Mouse (Mus musculus): Measurements from ENCODE around the gene Pla2g4e. TPM values are rescaled to one million over a fixed set of nuclear protein-coding genes. Genes with fewer than 3 reads are reported as not detected.
A peak's percentile ranks its signal among the peaks of the same experiment; 100 is the strongest.
"Not testable (repeated sequence)": the region's sequence is repeated elsewhere in the genome, so short reads cannot be mapped to it uniquely, and the experiment has no call there.

The Pla2g4e gene
- total RNA-seq, 2 experiments from 2014 or later = 27.3 to 30.2 TPM

- DNase-seq (ENCODE audit: low spot score in 2 of 2) = peak in 1 of 2 experiments; percentile 16
- intact Hi-C loops (cut with DNase I) = no loop called here
Observed at GRCm38 (mm10) chr2:120242791-120243467, 2.2 kb downstream of the Pla2g4e start.

- intact Hi-C loops (cut with DNase I); DNase-seq (ENCODE audit: low spot score in 2 of 2): not testable (repeated sequence)
Observed at GRCm38 (mm10) chr2:120238733-120239132, 6.4 kb downstream of the Pla2g4e start.

GRCm38 (mm10) chr2:120237784-120238183 is 7.4 kb downstream of the Pla2g4e start:
- intact Hi-C loops (cut with DNase I) = no loop called here
- DNase-seq (ENCODE audit: low spot score in 2 of 2) = no peak

GRCm38 (mm10) chr2:120235947-120236640 is 9.0 kb downstream of the Pla2g4e start:
- no peak for DNase-seq (ENCODE audit: low spot score in 2 of 2)
- intact Hi-C loops (cut with DNase I) = no loop called here

GRCm38 (mm10) chr2:120235381-120235780 is 9.8 kb downstream of the Pla2g4e start:
- intact Hi-C loops (cut with DNase I) = no loop called here
- DNase-seq (ENCODE audit: low spot score in 2 of 2) = no peak

- intact Hi-C loops (cut with DNase I) = no loop called here
Observed at GRCm38 (mm10) chr2:120231642-120232041, 13.5 kb downstream of the Pla2g4e start.

GRCm38 (mm10) chr2:120214600-120214999 is 30.5 kb downstream of the Pla2g4e start:
- intact Hi-C loops (cut with DNase I) = no loop called here
- no peak for DNase-seq (ENCODE audit: low spot score in 2 of 2)

More at GRCm38 (mm10) chr2:120231642-120232041, 13.5 kb downstream of the Pla2g4e start:
- no peak for DNase-seq (ENCODE audit: low spot score in 2 of 2)

- intact Hi-C loops (cut with DNase I) = no loop called here
- DNase-seq (ENCODE audit: low spot score in 2 of 2) = no peak
Observed at GRCm38 (mm10) chr2:120211448-120211847, 33.7 kb downstream of the Pla2g4e start.

- no peak for DNase-seq (ENCODE audit: low spot score in 2 of 2)
- intact Hi-C loops (cut with DNase I) = no loop called here
Observed at GRCm38 (mm10) chr2:120207926-120208325, 37.2 kb downstream of the Pla2g4e start.

- DNase-seq (ENCODE audit: low spot score in 2 of 2) = no peak
- intact Hi-C loops (cut with DNase I) = no loop called here
Observed at GRCm38 (mm10) chr2:120207028-120207427, 38.1 kb downstream of the Pla2g4e start.

GRCm38 (mm10) chr2:120203742-120204141 is 41.4 kb downstream of the Pla2g4e start:
- intact Hi-C loops (cut with DNase I) = no loop called here
- DNase-seq (ENCODE audit: low spot score in 2 of 2) = no peak

- intact Hi-C loops (cut with DNase I) = no loop called here
- peak in 1 of 2 experiments; percentile 10 for DNase-seq (ENCODE audit: low spot score in 2 of 2)
Observed at GRCm38 (mm10) chr2:120200077-120200476, 45.1 kb downstream of the Pla2g4e start.

- DNase-seq (ENCODE audit: low spot score in 2 of 2) = no peak
- intact Hi-C loops (cut with DNase I) = no loop called here
Observed at GRCm38 (mm10) chr2:120188174-120188573, 57.0 kb downstream of the Pla2g4e start.

GRCm38 (mm10) chr2:120187583-120187982 is 57.6 kb downstream of the Pla2g4e start:
- intact Hi-C loops (cut with DNase I) = no loop called here
- DNase-seq (ENCODE audit: low spot score in 2 of 2) = no peak

- intact Hi-C loops (cut with DNase I) = no loop called here
- no peak for DNase-seq (ENCODE audit: low spot score in 2 of 2)
Observed at GRCm38 (mm10) chr2:120185527-120186276, 59.4 kb downstream of the Pla2g4e start.

GRCm38 (mm10) chr2:120178936-120179335 is 66.2 kb downstream of the Pla2g4e start:
- intact Hi-C loops (cut with DNase I) = no loop called here

GRCm38 (mm10) chr2:120173718-120174117 is 71.4 kb downstream of the Pla2g4e start:
- intact Hi-C loops (cut with DNase I) = loop anchor here (5.0 kb wide), 2 partner anchors 94 to 109 kb away; no protein-coding TSS in a partner anchor
- DNase-seq (ENCODE audit: low spot score in 2 of 2) = peak; percentile 46 to 68

More at GRCm38 (mm10) chr2:120178936-120179335, 66.2 kb downstream of the Pla2g4e start:
- no peak for DNase-seq (ENCODE audit: low spot score in 2 of 2)

GRCm38 (mm10) chr2:120171362-120171761 is 73.8 kb downstream of the Pla2g4e start:
- intact Hi-C loops (cut with DNase I) = loop anchor here (2.0 to 5.0 kb wide), 3 partner anchors 83 to 111 kb away; no protein-coding TSS in a partner anchor
- DNase-seq (ENCODE audit: low spot score in 2 of 2) = no peak

GRCm38 (mm10) chr2:120170726-120171125 is 74.4 kb downstream of the Pla2g4e start:
- intact Hi-C loops (cut with DNase I) = loop anchor here (2.0 to 5.0 kb wide), 3 partner anchors 82 to 112 kb away; no protein-coding TSS in a partner anchor
- peak in 1 of 2 experiments; percentile 43 for DNase-seq (ENCODE audit: low spot score in 2 of 2)

- DNase-seq (ENCODE audit: low spot score in 2 of 2) = no peak
- intact Hi-C loops (cut with DNase I) = loop anchor here (1.0 kb wide), 1 partner anchor 85 kb away; no protein-coding TSS in a partner anchor
Observed at GRCm38 (mm10) chr2:120169382-120169781, 75.8 kb downstream of the Pla2g4e start.
